In the genomic region with DNA sequence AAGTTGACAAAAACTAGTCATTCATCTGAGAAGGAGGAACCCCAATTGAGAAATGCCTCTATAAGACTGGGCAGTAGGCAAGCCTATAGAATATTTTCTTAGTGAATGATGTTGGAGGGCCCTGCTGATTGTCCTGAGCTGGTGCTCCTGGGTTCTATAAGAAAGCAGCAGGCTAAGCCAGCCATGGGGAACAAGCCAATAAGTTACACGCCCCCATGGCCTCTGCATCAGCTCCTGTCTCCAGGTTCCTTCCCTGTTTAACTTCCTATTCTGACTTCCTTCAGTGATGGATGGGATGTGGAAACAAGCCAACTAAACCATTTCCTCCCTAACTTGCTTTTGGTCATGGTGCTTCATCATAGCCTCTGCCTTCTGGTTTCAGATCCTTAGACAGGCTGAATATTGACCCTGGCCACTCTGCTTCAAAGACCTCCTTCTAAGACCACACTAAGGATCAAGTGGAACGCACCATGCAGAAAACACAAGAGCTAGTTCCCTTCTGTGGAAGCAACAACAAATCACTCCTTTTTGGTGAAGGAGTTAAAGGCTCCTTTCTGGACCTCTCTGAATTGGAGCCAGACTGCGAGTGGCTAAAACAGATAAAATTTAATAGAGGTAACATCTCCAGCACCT, we compare ENCODE assay signal across 19 mouse cellular contexts.
DNase-seq lines count a peak whose midpoint lies in the region; ATAC-seq and TF ChIP-seq lines count a peak whose summit lies in the region.
"Had no signal": no experiment of that assay in that cellular context is flagged by ENCODE, and none has a peak within 500 bp of the region (broad histone marks: within the 10 kb centered on the region; RNA-seq: fewer than 3 reads in every experiment).

No protein-coding gene starts in this region.

- no peaks in the 10 kb centered on the region for H3K9me3 ChIP-seq in hindbrain, embryonic 11.5 days (ENCODE audit: control insufficient read depth, low read length)
- H3K9me3 ChIP-seq: forebrain, embryonic 13.5 days; heart, embryonic 12.5 days; hindbrain, embryonic 10.5 days; intestine, embryonic 15.5 days; liver, embryonic 15.5 days; midbrain, embryonic 12.5 days; stomach, embryonic 15.5 days had no signal

- TF ChIP-seq CTCF in heart, adult 2 months (IDR thresholded peaks at IDR 0.05): no peak

- no peaks in the 10 kb centered on the region for H3K79me2 ChIP-seq in heart, adult 2 months (replicated peaks; ENCODE audit: control insufficient read depth, insufficient read depth, low read length)

- no peak for TF ChIP-seq EP300 in heart, adult 2 months (IDR thresholded peaks at IDR 0.05; ENCODE audit: insufficient read depth, low read depth, low read length)

- WGBS in heart, adult 2 months: 69% methylated on average over 3 of the region's 3 CpGs
- WGBS in hindbrain, embryonic 11.5 days: 93% methylated on average over 3 of the region's 3 CpGs

- peaks cover 3% of the 10 kb centered on the region for H3K4me1 ChIP-seq in heart, adult 2 months (ENCODE audit: control insufficient read depth, insufficient read depth, low read length)
- H3K4me1 ChIP-seq in hindbrain, embryonic 11.5 days (replicated peaks; ENCODE audit: control insufficient read depth, insufficient read depth, low read length): no peaks in the 10 kb centered on the region
- H3K4me1 ChIP-seq: forebrain, embryonic 13.5 days; midbrain, embryonic 12.5 days had no signal

- H3K4me3 ChIP-seq in heart, adult 2 months: no peak overlapping the region
- H3K4me3 ChIP-seq in hindbrain, embryonic 11.5 days (ENCODE audit: low read depth, low read length): no peak overlapping the region
- H3K4me3 ChIP-seq: forebrain, embryonic 13.5 days; heart, embryonic 12.5 days; hindbrain, embryonic 10.5 days; intestine, embryonic 15.5 days; liver, embryonic 15.5 days; midbrain, embryonic 12.5 days; stomach, embryonic 15.5 days had no signal

- no peak for DNase-seq in heart, adult 2 months
- DNase-seq in heart, postnatal 10 days: no peak
- peak; percentile 65 for DNase-seq in lung, postnatal 36 days
- no peak for DNase-seq in lung, postnatal 10 days
- peak; percentile 69 for DNase-seq in kidney, postnatal 14 days
- no peak for DNase-seq in right cerebral cortex, postnatal 4 days
- DNase-seq in right cerebral cortex, postnatal 36 days (ENCODE audit: low spot score in 2 of 2): no peak
- no peak for DNase-seq in hindbrain, embryonic 11.5 days (ENCODE audit: low spot score)
- DNase-seq: cerebellum, adult 2 months; layer of hippocampus, adult 9-11 months; right cerebral cortex, postnatal 25 days; thymus, postnatal 36 days had no signal

- no peak for TF ChIP-seq POLR2A in heart, adult 2 months (IDR thresholded peaks at IDR 0.05; ENCODE audit: insufficient read depth, low read depth, low read length)

- intact Hi-C loops in heart, adult 2 months (cut with DNase I): no loop called here
- intact Hi-C loops in heart, postnatal 10 days (cut with DNase I): no loop called here

- H3K9ac ChIP-seq in heart, adult 2 months (ENCODE audit: low read depth, low read length): no peak overlapping the region
- no peak overlapping the region for H3K9ac ChIP-seq in hindbrain, embryonic 11.5 days (ENCODE audit: low read depth, low read length)
- H3K9ac ChIP-seq: forebrain, embryonic 13.5 days; heart, embryonic 12.5 days; intestine, embryonic 15.5 days; liver, embryonic 15.5 days; midbrain, embryonic 12.5 days; stomach, embryonic 15.5 days had no signal

- ATAC-seq in hindbrain, embryonic 11.5 days (ENCODE audit: low FRiP score): no peak
- ATAC-seq: forebrain, embryonic 13.5 days; intestine, embryonic 15.5 days had no signal

- H3K4me2 ChIP-seq in hindbrain, embryonic 11.5 days (replicated peaks; ENCODE audit: low read depth, low read length): no peak overlapping the region
- H3K4me2 ChIP-seq: forebrain, embryonic 13.5 days; heart, embryonic 12.5 days; intestine, embryonic 15.5 days; liver, embryonic 15.5 days; midbrain, embryonic 12.5 days; stomach, embryonic 15.5 days had no signal

- H3K36me3 ChIP-seq in heart, adult 2 months (ENCODE audit: control insufficient read depth, insufficient read depth, low read length): no peaks in the 10 kb centered on the region
- H3K36me3 ChIP-seq in hindbrain, embryonic 11.5 days (ENCODE audit: control insufficient read depth, insufficient read depth, low read length): no peaks in the 10 kb centered on the region
- H3K36me3 ChIP-seq: heart, embryonic 12.5 days; hindbrain, embryonic 10.5 days; intestine, embryonic 15.5 days; liver, embryonic 15.5 days; midbrain, embryonic 12.5 days; stomach, embryonic 15.5 days had no signal

- no peaks in the 10 kb centered on the region for H3K27me3 ChIP-seq in heart, adult 2 months (ENCODE audit: control insufficient read depth, insufficient read depth, low read length)
- no peaks in the 10 kb centered on the region for H3K27me3 ChIP-seq in hindbrain, embryonic 11.5 days (ENCODE audit: control insufficient read depth, insufficient read depth, low read length)
- H3K27me3 ChIP-seq: forebrain, embryonic 13.5 days; heart, embryonic 12.5 days; intestine, embryonic 15.5 days; liver, embryonic 15.5 days; midbrain, embryonic 12.5 days; stomach, embryonic 15.5 days had no signal

- H3K27ac ChIP-seq in heart, adult 2 months: peak overlapping the region; percentile 28; the same call in 1 of the 2 replicates
- H3K27ac ChIP-seq in hindbrain, embryonic 11.5 days (ENCODE audit: low read depth, low read length): no peak overlapping the region
- H3K27ac ChIP-seq: forebrain, embryonic 13.5 days; hindbrain, embryonic 10.5 days; intestine, embryonic 15.5 days; liver, embryonic 15.5 days; midbrain, embryonic 12.5 days; stomach, embryonic 15.5 days had no signal

Comparison
In these comparisons a context has a peak if more than half of its experiments do, and no peak if none do; other contexts are left out.
1. DNase-seq: peak in lung, postnatal 36 days (single experiment) and kidney, postnatal 14 days (single experiment); none in heart, adult 2 months (0 of 2), heart, postnatal 10 days (0 of 2), lung, postnatal 10 days (single experiment), right cerebral cortex, postnatal 4 days (single experiment), right cerebral cortex, postnatal 36 days (0 of 2) and hindbrain, embryonic 11.5 days (single experiment).